Mouse (Mus musculus) lung, embryonic 14.5 days (tissue): ENCODE measurements around the gene Gins2. TPM values are rescaled to one million over a fixed set of nuclear protein-coding genes. Genes with fewer than 3 reads are reported as not detected.

Experiments used
- ATAC-seq: fragments of 200-750 bp; cut with Nextera tagmentation; 2 replicates; pipeline ENCODE4 v1.8.0; 2017; ENCODE audit warnings: mild to moderate bottlenecking, moderate TSS enrichment, moderate library complexity; ENCODE audit not compliant: insufficient read depth
- DNase-seq: peaks from one replicate; pipeline ENCODE4 v3.0.0-alpha.2; 2015
- H3K27ac ChIP-seq: fragments of 300-500 bp; sonication (generic); 2 replicates; pipeline ENCODE4 v1.5.1; 2014; ENCODE audit warnings: low read depth, mild to moderate bottlenecking, moderate library complexity
- H3K27me3 ChIP-seq: fragments of 300-500 bp; sonication (generic); 2 replicates; pipeline ENCODE4 v1.6.1; 2014; ENCODE audit warnings: low read length, control low read depth; ENCODE audit not compliant: insufficient read depth
- H3K36me3 ChIP-seq: fragments of 300-500 bp; sonication (generic); 2 replicates; pipeline ENCODE4 v1.6.1; 2014; ENCODE audit warnings: control low read depth; ENCODE audit not compliant: insufficient read depth
- H3K4me1 ChIP-seq: fragments of 300-500 bp; sonication (generic); 2 replicates; pipeline ENCODE4 v1.6.1; 2014; ENCODE audit warnings: antibody characterized with exemption, control low read depth; ENCODE audit not compliant: insufficient read depth
- H3K4me2 ChIP-seq: fragments of 300-500 bp; sonication (generic); 2 replicates; pipeline ENCODE4 v1.6.1; 2014; ENCODE audit warnings: mild to moderate bottlenecking
- H3K4me3 ChIP-seq: fragments of 300-500 bp; sonication (generic); 2 replicates; pipeline ENCODE4 v1.5.1; 2014; ENCODE audit warnings: low read depth, low read length
- H3K9ac ChIP-seq: fragments of 300-500 bp; sonication (generic); 2 replicates; pipeline ENCODE4 v1.6.1; 2014
- H3K9me3 ChIP-seq: fragments of 300-500 bp; sonication (generic); 2 replicates; pipeline ENCODE4 v1.6.1; 2016; ENCODE audit warnings: low read depth, low read length, control low read depth
- CTCF ChIP-seq: IDR thresholded peaks from 2 replicates; pipeline ENCODE4 v1.5.1; 2016; ENCODE audit warnings: antibody characterized with exemption, low read depth
- WGBS: fragments of 180-500 bp; shearing (Covaris S2); extraction: QIAGEN DNeasy Blood & Tissue Kit; methylation state at CpG from one replicate; pipeline ENCODE4 v1.1.7; 2014; 5-methylcytosine and 5-hydroxymethylcytosine counted together
- microRNA-seq: library from miRNA; unstranded; fragments of <30 nt; microRNA quantifications from one replicate; pipeline ENCODE4, GENCODE M21; 2016; ENCODE audit warnings: borderline number of aligned reads
- polyA plus RNA-seq: library from polyadenylated mRNA; unstranded; fragments of >200 nt; fragmentation: Nextera tagmentation; extraction: Ambion mirVana; gene quantifications from 2 replicates; pipeline ENCODE4 v1.2.1, GENCODE M21; 2014

The Gins2 gene
- polyA plus RNA-seq, 1 experiment from 2014 or later = 139 TPM

DNA sequence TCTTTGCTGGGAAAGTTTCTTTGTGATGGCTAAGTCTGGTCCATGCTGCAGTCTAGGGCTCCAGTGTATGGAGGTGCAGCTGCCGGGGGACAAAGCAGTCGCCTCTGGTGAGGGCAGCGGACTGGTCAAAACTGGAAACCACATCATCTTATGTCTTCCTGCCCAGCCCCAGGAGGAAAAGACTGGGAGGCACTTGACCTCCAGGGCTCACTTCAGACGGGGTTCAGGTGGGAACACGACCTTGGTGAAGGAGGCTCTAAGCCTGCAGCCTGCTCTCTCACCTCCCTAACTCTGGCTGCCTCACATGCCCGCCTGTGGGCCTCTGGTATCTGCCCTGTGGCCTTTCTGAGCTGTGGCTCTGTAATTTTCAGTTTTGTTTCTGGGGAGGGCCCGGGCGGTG, 55.0 kb downstream of the Gins2 start:
- 49% methylated on average over 8 of the region's 8 CpGs for WGBS
- Histone ChIP-seq H3K4me2 (no peak overlapping the region), H3K4me3 (no peak overlapping the region), H3K36me3 (no peaks in the 10 kb centered on the region), H3K9ac (no peak overlapping the region), H3K9me3 (no peaks in the 10 kb centered on the region), H3K27ac (no peak overlapping the region), H3K27me3 (0 out of 2 replicates have a peak, but pooled peaks cover 2% of the 10 kb centered on the region), H3K4me1 (peaks cover 57% of the 10 kb centered on the region)
- TF ChIP-seq CTCF = no peak
- no peak for ATAC-seq
- no peak for DNase-seq

GRCm38 (mm10) chr8:120533380-120533779, 55.7 kb downstream of the Gins2 start:
- TF ChIP-seq CTCF = no peak
- Histone ChIP-seq H3K9ac (no peak overlapping the region), H3K27ac (peak overlapping the region; percentile 72; the same call in 1 of the 2 replicates), H3K4me3 (no peak overlapping the region), H3K9me3 (no peaks in the 10 kb centered on the region), H3K4me1 (peaks cover 57% of the 10 kb centered on the region), H3K27me3 (0 out of 2 replicates have a peak, but pooled peaks cover 2% of the 10 kb centered on the region), H3K36me3 (no peaks in the 10 kb centered on the region), H3K4me2 (peak overlapping the region; percentile 52; the same call in 1 of the 2 replicates)
- 51% methylated on average over 3 of the region's 3 CpGs for WGBS
- ATAC-seq = no peak
- DNase-seq = no peak

GRCm38 (mm10) chr8:120532517-120533215, 56.4 kb downstream of the Gins2 start:
- peaks cover 62% of the 10 kb centered on the region for H3K4me1 ChIP-seq

GRCm38 (mm10) chr8:120531775-120532516, 57.2 kb downstream of the Gins2 start:
- peak overlapping the region; percentile 69 for H3K27ac ChIP-seq
- ATAC-seq (no peak), DNase-seq (no peak)
- H3K9ac ChIP-seq = no peak overlapping the region
- WGBS = 42% methylated on average over 10 of the region's 10 CpGs
- H3K4me1 ChIP-seq = peaks cover 62% of the 10 kb centered on the region
- no peaks in the 10 kb centered on the region for H3K36me3 ChIP-seq
- H3K9me3 ChIP-seq = no peaks in the 10 kb centered on the region
- 0 out of 2 replicates have a peak, but pooled peaks cover 2% of the 10 kb centered on the region for H3K27me3 ChIP-seq
- TF ChIP-seq CTCF = no peak
- no peak overlapping the region for H3K4me3 ChIP-seq
- peak overlapping the region; percentile 52 for H3K4me2 ChIP-seq

More at GRCm38 (mm10) chr8:120532517-120533215, 56.4 kb downstream of the Gins2 start:
- Histone ChIP-seq H3K36me3 (no peaks in the 10 kb centered on the region), H3K27me3 (0 out of 2 replicates have a peak, but pooled peaks cover 2% of the 10 kb centered on the region), H3K9ac (no peak overlapping the region; the same call in 1 of the 2 replicates), H3K27ac (peak overlapping the region; percentile 72), H3K9me3 (no peaks in the 10 kb centered on the region), H3K4me3 (no peak overlapping the region), H3K4me2 (peak overlapping the region; percentile 52)
- WGBS = 4% methylated on average over 29 of the region's 29 CpGs
- ATAC-seq (no peak), DNase-seq (peak; percentile 65)
- TF ChIP-seq CTCF = no peak

GRCm38 (mm10) chr8:120530954-120531656, 58.0 kb downstream of the Gins2 start:
- DNase-seq = no peak

GRCm38 (mm10) chr8:120529226-120529625, 59.9 kb downstream of the Gins2 start:
- Histone ChIP-seq H3K4me3 (no peak overlapping the region), H3K27me3 (no peaks in the 10 kb centered on the region), H3K9ac (no peak overlapping the region), H3K4me1 (peaks cover 55% of the 10 kb centered on the region), H3K27ac (no peak overlapping the region), H3K36me3 (no peaks in the 10 kb centered on the region), H3K4me2 (no peak overlapping the region), H3K9me3 (no peaks in the 10 kb centered on the region)
- ATAC-seq = no peak
- DNase-seq = peak; percentile 58
- 37% methylated on average over 7 of the region's 7 CpGs for WGBS
- TF ChIP-seq CTCF = no peak

More at GRCm38 (mm10) chr8:120530954-120531656, 58.0 kb downstream of the Gins2 start:
- Histone ChIP-seq H3K27ac (peak overlapping the region; percentile 69; the same call in 1 of the 2 replicates), H3K4me2 (no peak overlapping the region), H3K9me3 (no peaks in the 10 kb centered on the region), H3K27me3 (no peaks in the 10 kb centered on the region), H3K4me3 (no peak overlapping the region), H3K4me1 (peaks cover 61% of the 10 kb centered on the region), H3K9ac (peak overlapping the region; percentile 1; the same call in 1 of the 2 replicates), H3K36me3 (no peaks in the 10 kb centered on the region)
- no peak for ATAC-seq
- TF ChIP-seq CTCF = no peak
- WGBS = 56% methylated on average over 16 of the region's 16 CpGs

Small RNAs within 50 kb of the gene (microRNA-seq; reads per million reads assigned to microRNA genes)
- gene Mir7687 = 0.71 reads per million

Other genes with a start within 250 kb of the Gins2 start
- 3.1 and 5.1 TPM in 2 replicates for gene 1190005I06Rik, start 58.3 kb upstream of the Gins2 start, polyA plus RNA-seq
- gene Gm27021, start 78.8 kb upstream of the Gins2 start, polyA plus RNA-seq = 2.6 and 5.0 TPM in 2 replicates
- gene Cox4i1, start 78.9 kb upstream of the Gins2 start, polyA plus RNA-seq = 941 and 956 TPM in 2 replicates
- gene Emc8, start 79.3 kb upstream of the Gins2 start, polyA plus RNA-seq = 289 and 315 TPM in 2 replicates
- 8.5 and 10.1 TPM in 2 replicates for gene Irf8, start 147.1 kb upstream of the Gins2 start, polyA plus RNA-seq